Mouse (Mus musculus): ENCODE measurements around the gene Kcna7. TPM values are rescaled to one million over a fixed set of nuclear protein-coding genes. Genes with fewer than 3 reads are reported as not detected.
A peak's percentile ranks its signal among the peaks of the same experiment; 100 is the strongest.

Gene Kcna7
- total RNA-seq, 2 experiments from 2014 or later = 11.4 to 12.8 TPM

GRCm38 (mm10) chr7:45457204-45458060 is 52.0 kb downstream of the Kcna7 start:
- DNase-seq (ENCODE audit: low spot score in 2 of 2) = no peak

- peak; percentile 78 to 86 for DNase-seq (ENCODE audit: low spot score in 2 of 2)
Observed at GRCm38 (mm10) chr7:45458748-45459563, 53.5 kb downstream of the Kcna7 start.

Small RNA genes within 50 kb of the gene (microRNA-seq; reads per million reads assigned to microRNA genes)
- not detected for gene Gm22133

Other genes starting within 250 kb of the Kcna7 start
- 1 to 10 TPM; 2.6 to 3.0 TPM for gene Slc17a7, start 241.7 kb upstream of the Kcna7 start, total RNA-seq (2021)
- gene Gfy, start 226.1 kb upstream of the Kcna7 start, total RNA-seq (2021) = under 1 TPM; 0.34 to 0.42 TPM
- not detected for gene Pth2, start 224.7 kb upstream of the Kcna7 start, total RNA-seq (2021)
- gene Ccdc155, start 200.8 kb upstream of the Kcna7 start, total RNA-seq (2021) = 1 to 10 TPM; 3.2 to 4.9 TPM
- not detected for gene Dkkl1, start 193.5 kb upstream of the Kcna7 start, total RNA-seq (2021)
- 10 to 100 TPM; 40.0 to 51.4 TPM for gene Tead2, start 189.9 kb upstream of the Kcna7 start, total RNA-seq (2021)
- gene Cd37, start 166.5 kb upstream of the Kcna7 start, total RNA-seq (2021) = 1 to 10 TPM; 3.7 to 4.8 TPM
- gene Slc6a16, start 164.6 kb upstream of the Kcna7 start, total RNA-seq (2021) = not detected
- gene Slc6a21, start 128.1 kb upstream of the Kcna7 start, total RNA-seq (2021) = not detected
- gene Trpm4, start 71.9 kb upstream of the Kcna7 start, total RNA-seq (2021) = 10 to 100 TPM; 42.7 to 53.4 TPM
- gene Hrc, start 70.4 kb upstream of the Kcna7 start, total RNA-seq (2021) = 100 to 1,000 TPM; 523 to 551 TPM
- gene Ppfia3, start 38.6 kb upstream of the Kcna7 start, total RNA-seq (2021) = 1 to 10 TPM; 1.9 to 2.4 TPM
- gene Lin7b, start 35.1 kb upstream of the Kcna7 start, total RNA-seq (2021) = 1 to 10 TPM in 1 of 2 experiments, under 1 TPM in 1; 0.86 to 1.1 TPM
- 100 to 1,000 TPM; 215 to 251 TPM for gene Snrnp70, start 9.9 kb upstream of the Kcna7 start, total RNA-seq (2021)
- under 1 TPM; 0.61 to 0.98 TPM for gene Ntf5, start 8.0 kb downstream of the Kcna7 start, total RNA-seq (2021)
- gene Lhb, start 15.2 kb downstream of the Kcna7 start, total RNA-seq (2021) = not detected
- gene Gys1, start 29.2 kb downstream of the Kcna7 start, total RNA-seq (2021) = 100 to 1,000 TPM; 114 to 133 TPM
- gene Ruvbl2, start 32.4 kb downstream of the Kcna7 start, total RNA-seq (2021) = 10 to 100 TPM; 41.4 to 41.8 TPM
- gene Ftl1, start 54.2 kb downstream of the Kcna7 start, total RNA-seq (2021) = 100 to 1,000 TPM; 339 to 373 TPM
- 10 to 100 TPM; 39.3 to 43.8 TPM for gene Bax, start 61.2 kb downstream of the Kcna7 start, total RNA-seq (2021)
- under 1 TPM; 0.17 to 0.36 TPM for gene Tulp2, start 76.2 kb downstream of the Kcna7 start, total RNA-seq (2021)
- gene Gm45808, start 81.2 kb downstream of the Kcna7 start, total RNA-seq (2021) = 1 to 10 TPM; 3.8 to 5.4 TPM
- 1 to 10 TPM; 8.3 TPM for gene Dhdh, start 83.2 kb downstream of the Kcna7 start, total RNA-seq (2021)
- gene Nucb1, start 104.8 kb downstream of the Kcna7 start, total RNA-seq (2021) = 100 to 1,000 TPM; 182 to 199 TPM
- 10 to 100 TPM; 22.7 to 23.5 TPM for gene Ppp1r15a, start 120.6 kb downstream of the Kcna7 start, total RNA-seq (2021)
- gene Plekha4, start 120.7 kb downstream of the Kcna7 start, total RNA-seq (2021) = 10 to 100 TPM; 17.1 to 20.3 TPM
- gene Hsd17b14, start 149.2 kb downstream of the Kcna7 start, total RNA-seq (2021) = under 1 TPM; 0.61 to 0.80 TPM
- gene Bcat2, start 164.5 kb downstream of the Kcna7 start, total RNA-seq (2021) = 10 to 100 TPM; 32.2 to 36.3 TPM
- not detected for gene Fgf21, start 209.8 kb downstream of the Kcna7 start, total RNA-seq (2021)
- gene Fut1, start 211.6 kb downstream of the Kcna7 start, total RNA-seq (2021) = not detected
- gene Izumo1, start 216.2 kb downstream of the Kcna7 start, total RNA-seq (2021) = under 1 TPM; 0.34 to 0.36 TPM
- 10 to 100 TPM; 23.0 to 25.6 TPM for gene Rasip1, start 221.8 kb downstream of the Kcna7 start, total RNA-seq (2021)
- 100 to 1,000 TPM; 170 to 187 TPM for gene Mamstr, start 234.3 kb downstream of the Kcna7 start, total RNA-seq (2021)

All from gastrocnemius, postnatal 4 days (tissue).